Mouse (Mus musculus) right cerebral cortex, adult 18-20 months (tissue): ENCODE measurements around the gene Ftsj1.

ENCODE experiments used
- DNase-seq: peaks from one replicate; pipeline ENCODE4 v3.0.0; 2022; ENCODE audit warnings: mixed read lengths

The Ftsj1 gene

DNA sequence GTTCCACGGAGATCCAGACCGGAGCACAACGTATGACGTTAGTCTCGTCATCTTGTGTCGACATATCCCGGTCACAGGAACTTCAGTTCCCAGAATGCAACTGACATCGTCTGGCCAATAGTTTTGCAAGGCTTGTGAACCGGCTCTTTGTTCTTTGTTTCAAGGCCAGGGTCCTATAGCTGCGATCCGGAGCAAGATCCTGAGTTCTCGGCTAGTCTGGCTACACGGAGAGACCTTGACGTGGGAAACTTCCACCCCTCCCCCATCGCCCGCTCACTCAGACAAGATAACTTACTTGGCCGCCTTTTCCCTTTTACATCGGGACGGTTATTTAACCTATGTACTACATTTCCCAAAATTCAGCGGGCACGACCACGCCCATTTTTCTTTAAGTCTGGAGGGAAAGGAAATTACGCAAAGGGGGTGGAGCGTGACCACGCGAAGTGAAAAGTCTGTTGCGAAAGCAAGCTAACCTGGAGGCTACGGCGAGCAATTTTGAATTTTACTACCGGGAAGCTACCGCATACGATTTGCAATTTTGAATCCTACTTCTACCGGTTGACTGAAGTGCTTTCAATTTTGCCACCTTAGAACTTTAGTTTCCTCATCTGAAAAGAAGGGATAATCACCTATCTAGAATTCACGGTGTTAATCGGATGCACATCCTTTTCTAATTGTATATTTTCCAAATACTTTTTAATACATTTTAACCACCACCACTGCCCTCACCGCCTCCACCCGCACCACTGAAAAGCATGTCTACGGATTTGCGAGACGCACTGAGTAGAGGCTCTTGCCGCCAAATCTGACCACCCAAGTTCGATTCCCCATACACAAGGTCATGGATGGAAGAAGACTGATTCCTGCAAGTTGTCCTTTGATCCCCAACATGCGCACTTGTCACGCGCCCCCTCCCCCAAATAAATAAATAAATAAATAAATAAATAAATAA, at the start of gene Ftsj1:
Gene Ftsj1, minus strand, starts transcription at position 73 of the 952 bp plus-strand sequence.
- DNase-seq = peak; percentile 85

DNA sequence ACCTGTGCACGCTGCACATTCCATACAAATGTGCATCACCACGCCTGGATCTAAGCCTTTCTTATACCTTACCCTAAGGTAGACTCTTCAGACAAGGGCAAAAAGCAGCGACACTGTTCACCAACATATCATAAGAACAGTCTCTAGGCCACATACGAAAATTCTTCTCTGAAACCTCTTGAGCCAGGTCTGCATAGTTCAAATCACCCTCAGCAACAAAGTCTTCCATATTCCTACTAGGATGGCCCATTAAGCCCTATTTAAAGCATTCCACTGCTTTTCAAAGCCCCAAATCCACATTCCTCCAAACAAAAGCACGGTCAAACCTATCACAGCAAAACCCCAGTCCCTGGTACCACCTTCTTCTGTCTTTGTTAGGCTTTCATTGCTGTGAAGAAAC, 36.4 kb upstream of the Ftsj1 start:
- DNase-seq = no peak

DNA sequence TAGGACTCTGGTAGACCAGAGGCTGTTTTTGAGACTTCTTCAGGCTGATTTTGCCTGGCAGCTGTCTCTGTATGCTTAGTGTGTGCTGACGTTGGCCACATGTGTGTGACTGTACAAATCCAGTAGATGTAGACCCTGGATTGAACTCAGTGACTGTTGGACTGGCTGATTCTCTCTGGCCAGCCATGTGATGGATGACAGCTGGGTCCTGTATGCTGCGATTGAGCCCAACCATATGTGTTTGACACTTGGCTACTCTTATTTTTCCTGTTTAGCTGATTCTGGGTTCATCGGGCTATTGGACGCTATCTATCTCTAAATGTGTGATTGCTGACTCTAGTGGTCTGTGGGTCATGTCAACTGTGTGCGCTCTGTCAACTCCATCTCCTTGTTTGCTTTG, 21.9 kb upstream of the Ftsj1 start:
- DNase-seq = no peak

DNA sequence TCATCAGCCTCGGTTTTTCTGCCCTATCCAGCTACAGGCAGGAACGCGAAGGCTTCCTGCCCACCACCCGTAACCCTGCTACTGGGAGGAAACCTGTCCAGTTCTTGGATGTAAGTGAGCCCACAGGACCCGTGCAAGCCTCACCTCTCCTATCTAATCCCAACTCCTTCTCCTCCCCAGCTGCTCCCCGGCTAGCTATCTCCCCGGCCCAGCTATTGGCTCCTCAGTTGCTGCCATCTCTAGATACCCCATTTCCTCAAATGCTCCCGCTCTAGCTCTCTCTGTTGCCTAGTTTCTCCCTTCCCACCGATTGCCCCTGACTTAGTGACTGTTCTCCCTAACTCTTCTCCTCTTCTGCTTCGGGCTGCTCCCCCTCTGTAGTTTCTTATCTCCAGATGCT, 19.8 kb upstream of the Ftsj1 start:
- no peak for DNase-seq

DNA sequence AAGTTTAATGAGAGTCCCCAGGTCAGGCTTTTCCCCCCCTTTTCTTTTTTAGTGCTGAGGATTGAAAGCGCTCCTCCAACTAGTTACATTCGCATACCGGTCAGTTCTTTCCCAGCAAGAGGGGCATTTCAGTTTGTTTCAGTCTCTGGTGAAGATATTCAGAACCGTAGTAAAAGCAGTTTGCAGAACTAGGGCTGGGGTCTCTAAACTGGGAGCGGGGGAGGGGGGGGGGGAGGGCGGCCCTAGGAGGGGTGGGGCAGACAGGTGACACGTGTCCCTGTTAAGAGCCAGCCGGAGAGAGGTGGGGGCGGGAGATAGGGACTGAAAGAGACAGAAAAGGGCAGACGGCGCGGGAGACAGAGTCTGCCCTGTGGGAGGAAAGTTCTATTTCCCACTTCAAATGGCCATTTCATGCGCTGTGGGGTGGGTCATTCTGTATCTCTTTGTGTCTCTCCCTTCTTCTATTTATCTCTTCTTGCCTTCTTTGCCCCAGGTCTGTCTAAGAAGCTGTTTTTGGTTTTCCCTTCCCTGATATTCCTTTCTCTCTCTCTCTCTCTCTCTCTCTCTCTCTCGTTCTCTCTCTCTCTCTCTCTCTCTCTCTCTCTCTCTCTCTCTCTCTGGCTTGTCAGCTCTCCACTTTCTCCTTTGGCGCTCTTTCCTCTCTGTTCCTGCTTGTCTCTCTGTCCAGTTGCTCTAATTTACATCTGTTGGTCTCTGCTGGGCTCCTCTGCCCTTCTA, 19.0 kb upstream of the Ftsj1 start, which contains the start of gene Slc38a5:
Gene Slc38a5, plus strand, starts transcription at position 51 of the 738 bp plus-strand sequence.
- DNase-seq = no peak

DNA sequence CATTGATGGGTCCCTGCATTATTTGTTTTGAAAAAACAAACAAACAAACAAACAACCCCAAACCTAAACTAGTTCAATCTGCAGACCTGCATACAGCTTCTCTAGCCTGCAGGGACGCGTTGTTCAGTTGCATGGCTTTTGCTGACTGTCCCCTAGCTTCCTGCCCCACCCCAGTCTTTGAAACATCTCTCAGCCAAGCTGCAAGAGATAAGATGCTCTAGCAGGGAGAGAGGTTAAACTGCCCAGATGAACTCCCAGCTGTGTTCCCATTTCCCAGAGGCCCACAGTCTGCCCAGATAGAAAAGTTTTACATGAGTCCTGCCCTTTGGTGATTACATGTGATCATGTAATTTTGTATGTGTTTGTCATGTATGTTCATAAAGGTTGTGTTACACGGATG, 12.0 kb upstream of the Ftsj1 start:
- DNase-seq = no peak

DNA sequence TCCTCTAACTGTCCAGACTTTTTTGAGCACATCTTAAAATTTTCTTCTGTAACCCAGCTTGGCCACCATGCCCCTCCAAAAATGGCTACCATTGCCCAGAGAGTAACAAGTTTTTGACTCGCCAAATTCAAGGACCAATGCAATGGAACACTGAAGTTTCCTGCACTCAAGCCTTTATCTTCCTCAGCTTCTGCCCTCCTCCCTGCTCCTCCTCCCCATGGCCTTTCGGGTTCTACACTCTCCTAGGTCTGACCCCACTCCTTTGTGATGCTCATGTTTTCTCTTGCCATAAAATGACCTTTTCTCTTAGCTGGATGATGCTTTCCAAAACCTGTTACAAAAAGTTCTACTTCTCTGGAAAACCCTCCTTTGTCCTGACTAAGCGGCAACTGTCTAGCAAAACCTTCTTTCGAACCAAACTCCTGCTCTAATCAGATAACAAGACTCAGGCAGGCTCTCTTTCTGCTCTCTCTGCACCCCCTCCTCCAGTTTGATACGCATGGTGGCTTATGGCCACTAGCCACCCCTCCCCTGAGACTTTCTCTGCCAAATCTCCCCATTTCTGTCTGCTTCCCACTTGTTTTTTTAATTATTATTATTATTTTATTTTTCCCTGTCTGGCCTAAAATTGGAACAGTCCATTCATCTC, 11.1 kb upstream of the Ftsj1 start:
- DNase-seq = no peak

DNA sequence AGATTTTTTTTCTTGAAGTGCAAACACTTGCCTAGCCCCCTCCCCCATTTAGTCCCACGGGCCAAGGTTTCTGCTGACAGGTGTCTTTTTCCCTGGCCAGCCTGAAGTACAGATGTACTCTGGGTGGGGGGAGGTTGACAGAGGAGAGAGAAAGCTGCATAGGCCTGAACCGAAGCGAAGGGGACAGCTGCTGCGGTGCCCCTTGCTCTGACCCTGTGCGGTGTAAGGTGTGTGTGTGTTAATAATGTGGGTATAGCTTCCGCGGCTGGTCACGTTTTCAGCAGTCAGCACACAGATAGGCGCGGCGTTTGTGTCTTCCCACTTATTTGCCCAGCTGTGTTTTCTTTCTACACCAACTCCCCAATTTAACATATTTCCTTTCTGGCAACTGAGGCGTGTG, 7.3 kb upstream of the Ftsj1 start:
- DNase-seq = no peak

DNA sequence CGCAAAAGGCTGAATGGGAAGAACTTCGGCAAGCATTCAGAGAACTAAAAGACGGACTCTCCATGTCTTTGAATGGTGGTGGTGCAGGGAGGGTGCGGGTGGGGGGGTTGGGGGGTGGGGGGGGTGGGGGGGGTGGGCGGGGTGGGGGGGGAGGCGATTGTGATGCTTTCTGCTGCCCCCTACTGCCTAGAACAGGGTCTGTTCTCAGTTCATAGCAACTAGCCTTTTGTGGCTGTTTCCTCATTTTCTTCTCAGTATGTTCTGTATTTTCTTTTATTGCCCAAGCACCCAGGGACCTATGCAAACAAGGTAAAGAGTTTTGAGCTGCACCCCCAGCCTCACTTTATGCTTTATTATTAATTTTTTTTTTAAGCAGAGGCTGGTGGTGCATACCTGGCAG, 3.6 kb upstream of the Ftsj1 start:
- no peak for DNase-seq

DNA sequence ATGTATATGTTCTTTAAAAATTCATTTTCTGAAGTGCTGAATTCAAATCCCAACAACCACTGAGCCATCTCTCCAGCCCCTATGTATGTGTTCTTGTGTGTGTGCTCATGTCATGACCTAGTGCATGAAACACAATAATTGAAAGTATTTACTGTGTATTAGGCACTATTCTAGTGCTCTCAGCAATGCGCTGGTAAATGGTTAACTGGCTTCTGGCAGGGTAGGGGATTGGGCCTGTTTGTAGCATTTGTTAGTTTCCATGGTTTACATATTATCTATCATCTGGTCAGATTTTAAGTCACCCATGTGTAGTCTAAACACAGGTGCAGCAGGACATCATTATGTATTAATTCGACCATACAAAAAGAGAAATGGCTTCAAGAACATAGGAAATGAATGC, 1.5 kb upstream of the Ftsj1 start:
- no peak for DNase-seq

DNA sequence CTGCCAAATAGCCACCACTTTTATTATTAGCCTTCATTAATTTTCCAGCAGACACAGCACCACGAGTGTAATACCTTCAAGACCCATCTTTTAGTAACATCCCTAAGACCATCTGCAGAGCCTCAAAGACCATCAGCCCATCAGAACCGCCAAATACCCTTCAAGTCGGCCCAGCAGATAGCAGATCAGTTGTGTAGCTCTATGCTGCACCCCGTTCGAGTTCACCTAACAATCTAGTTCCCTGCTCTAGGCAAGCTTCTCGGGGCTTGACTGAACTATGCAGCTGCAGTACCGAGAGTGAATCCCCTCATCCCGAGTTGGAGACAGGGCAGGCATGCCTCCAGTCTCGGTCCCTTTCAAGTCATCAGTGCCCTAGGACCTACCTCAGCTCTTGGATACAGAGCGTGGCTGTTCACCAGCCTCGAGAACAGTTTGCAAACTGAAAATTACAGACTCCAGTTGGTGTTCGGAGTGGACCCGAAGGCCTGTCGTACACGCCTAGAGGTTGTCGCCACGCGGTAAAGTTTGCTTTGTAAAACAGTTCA, 345 bp downstream of the Ftsj1 start:
- no peak for DNase-seq

DNA sequence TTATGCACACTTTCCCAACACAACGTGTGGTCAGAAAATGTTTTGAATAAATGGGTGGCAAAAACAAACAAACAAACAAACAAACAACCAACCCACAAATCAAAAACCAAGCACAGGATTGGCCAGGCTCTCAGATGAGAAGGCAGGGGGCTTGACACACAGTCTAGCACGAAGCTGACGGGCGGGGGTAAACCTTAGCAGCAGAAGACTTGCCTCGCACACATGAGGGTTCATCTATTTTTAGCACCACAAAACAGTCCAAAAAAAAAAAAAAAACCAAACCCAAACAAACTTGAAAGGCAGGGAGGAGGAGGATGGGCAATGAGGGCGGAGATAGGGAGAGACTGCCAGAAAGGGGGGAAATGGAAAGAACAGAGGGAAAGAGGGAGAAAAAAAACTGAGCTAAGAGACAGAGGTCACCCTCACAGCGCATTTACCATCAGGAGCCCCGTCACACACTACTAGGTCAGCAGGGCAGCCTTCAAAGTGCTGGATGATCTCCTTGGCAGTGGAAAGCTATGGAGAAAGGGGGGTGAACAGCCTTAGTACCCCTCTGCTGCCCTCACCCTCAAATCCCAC, 3.6 kb downstream of the Ftsj1 start:
- no peak for DNase-seq

DNA sequence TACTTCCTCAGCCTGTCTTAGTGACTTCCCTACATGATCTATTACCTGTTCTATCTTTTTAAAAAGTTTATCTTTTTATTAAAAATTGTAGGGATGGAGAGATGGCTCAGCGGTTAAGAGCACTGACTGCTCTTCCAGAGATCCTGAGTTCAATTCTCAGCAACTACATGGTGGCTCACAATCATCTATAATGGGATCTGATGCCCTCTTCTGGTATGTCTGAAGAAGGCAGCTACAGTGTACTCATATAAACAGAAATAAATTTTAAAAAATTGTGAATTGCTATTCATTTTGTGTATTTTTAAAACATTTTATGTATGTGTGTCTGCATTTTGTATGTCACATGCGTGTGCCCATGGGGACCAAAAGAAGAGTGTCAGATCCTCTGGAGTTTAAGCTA, 4.5 kb downstream of the Ftsj1 start:
- DNase-seq = no peak

DNA sequence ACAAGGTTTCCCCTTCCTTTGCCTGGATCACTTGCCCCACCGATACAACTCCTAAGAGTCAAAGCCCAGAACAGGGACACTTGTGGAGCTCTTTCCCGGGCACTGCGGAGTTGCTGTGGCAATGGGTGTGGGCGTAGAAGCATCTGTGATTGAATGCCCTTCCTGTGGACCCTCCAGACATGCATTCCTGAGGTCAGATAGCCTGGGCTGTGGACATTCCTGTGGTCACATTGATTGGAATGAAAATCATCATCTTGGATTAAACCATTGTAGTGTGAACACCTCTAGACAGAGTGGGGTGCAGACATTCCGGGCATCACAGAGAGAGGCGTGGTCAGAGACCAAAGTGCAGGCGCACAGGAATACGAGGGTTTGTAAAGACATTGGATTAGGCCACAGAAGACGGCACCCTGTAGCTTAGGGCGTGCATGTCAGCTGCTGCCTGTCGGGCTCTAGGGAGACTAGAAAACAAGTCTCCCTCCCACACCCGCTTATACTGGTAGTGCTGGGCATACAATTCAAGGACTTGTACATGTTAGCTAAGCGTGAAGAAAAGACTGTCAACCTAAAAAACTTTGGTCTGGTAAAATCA, 13.3 kb downstream of the Ftsj1 start:
- no peak for DNase-seq

DNA sequence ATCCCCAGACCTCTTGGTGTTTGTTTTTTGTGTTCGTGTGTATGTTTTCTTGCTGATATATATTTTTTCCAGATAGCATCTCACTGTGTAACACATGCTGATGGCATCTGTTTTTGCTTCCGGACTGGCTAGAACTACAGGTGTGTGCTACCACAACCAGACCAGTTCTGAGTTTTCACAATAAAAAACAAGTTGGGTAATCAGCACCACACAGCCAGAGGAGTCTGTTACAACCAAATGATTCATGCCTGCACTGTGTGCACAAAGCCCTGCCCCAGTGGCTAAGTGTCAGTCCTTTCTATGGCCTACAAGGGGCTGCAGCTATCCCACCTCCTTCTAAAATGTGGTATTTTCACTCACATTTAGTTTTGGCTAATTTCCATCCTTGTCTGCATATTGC, 15.5 kb downstream of the Ftsj1 start:
- DNase-seq = no peak

DNA sequence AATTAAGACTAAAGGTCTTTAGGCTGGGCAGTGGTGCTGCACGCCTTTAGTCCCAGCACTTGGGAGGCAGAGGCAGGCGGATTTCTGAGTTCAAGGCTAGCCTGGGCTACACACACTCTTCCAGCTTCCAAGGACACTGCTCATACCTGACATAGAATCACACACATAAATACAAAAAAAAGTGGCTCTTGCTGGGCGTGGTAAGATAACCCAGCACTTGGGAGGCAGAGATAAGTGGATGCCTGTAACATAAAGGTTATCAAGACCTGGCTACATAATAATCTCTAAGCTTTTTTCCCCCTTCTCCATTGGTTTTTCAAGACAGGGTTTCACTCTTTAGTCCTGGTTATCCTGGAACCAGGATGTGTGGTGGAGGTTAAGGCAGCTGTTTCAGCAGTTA, 18.6 kb downstream of the Ftsj1 start:
- no peak for DNase-seq

DNA sequence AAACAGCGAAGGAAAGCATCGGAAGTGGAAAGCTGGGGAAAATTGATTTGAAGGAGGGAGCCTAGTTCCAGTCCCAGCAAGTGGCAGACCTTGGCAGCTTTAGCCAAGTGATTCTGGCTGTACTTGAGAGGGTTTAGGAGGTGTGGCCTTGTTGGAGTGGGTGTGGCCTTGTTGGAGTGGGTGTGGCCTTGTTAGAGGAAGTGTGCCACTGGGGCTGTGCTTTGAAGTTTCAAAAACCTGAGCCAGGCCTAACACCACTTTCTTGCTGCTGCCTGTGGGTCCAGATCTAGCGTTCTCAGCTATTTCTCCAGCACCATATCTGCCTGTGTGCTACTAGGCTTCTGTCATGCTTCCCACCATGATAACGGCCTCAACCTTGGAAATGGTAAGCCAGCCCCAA, 21.9 kb downstream of the Ftsj1 start:
- no peak for DNase-seq

DNA sequence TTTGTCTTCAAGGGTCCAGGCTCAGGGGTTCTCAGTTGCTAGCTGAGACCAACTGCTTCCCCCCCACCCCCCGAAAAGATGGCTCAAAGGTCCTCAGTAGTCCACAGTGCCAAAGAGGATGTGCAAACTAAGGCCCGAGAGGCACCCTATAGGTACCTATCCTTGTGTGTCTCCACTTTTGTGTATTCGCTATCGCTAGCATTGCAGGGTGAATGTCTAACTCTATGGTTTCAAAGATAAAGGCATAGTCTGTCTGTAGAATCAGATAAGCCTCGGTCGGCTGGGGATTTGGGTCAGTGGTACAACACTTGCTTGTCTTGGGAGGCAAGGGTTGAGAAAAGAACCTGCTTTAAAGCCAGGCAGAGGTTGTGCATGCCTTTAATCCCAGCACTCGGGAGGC, 28.7 kb downstream of the Ftsj1 start:
- no peak for DNase-seq

DNA sequence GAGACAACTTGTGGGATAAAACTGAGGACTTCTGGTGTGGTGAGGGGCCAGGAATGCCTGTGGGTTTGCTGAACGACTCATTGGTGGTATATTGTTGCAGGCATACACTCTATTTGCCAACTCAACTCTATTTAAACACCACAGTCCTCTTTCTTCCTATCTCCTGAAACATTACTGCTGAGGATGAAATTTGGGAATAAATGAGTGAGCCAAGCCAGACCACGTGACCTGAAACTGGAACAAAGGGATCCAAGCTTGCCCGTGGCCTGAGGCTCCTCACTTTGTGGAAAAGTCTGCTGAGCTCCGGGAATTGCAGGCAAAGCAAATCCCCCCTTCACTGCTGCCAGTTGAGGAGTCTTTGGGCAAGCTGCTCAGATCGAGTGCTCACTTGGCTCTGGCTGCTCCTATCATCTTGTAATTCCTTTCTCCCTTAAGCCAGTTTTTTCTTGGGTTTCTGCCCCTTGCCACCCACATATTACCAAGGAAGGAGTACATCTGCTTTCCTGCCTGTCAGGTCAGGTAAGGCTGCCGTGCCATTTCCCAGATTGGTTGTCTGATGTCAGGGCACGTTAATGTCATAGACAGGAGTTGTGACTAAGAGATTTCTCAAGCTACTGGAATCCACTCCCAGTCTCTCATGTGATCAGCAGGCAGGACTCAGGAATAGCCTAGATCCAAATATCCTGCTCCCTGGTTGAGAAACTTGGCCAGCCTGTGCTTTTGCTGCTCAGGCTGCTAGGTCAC, 29.4 kb downstream of the Ftsj1 start:
- peak; percentile 19 for DNase-seq

DNA sequence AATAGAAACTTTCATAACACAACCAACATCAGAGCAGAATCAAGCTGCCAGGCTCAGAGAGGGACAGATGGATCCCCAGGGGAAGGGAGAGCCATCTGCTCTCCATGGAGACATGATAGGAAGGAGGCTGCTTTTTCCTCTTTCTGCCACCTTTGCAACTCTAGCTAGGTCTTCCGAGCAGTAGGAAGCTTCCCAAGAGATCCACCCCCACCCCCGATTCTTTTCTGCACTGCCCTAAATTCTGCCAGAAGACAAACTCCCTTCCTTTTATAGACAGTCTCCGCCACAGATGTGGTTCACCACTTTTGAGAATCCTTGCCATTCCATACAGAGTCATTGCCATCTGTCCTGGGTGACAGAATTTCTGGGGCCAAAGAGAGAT, 29.9 kb downstream of the Ftsj1 start:
- DNase-seq = peak; percentile 67

DNA sequence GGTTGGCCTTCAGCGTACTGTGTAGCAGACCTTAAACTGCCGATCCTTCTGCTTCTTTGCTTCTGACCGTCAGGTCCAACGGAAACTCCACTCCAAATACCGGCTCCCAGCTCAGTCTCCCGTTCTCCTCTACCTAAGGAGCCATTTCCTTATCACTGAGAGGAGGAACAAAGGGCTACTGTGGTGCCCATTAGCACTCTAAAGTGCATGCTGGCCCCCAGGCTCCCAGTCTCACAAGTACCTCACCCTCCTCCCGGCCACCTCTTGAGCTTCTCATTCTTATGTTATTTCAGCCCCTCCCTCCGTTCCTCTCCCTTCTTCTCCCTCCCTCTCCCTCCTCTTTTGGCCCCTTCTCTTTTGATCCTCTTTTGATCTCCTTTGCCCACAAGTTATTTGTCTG, 32.6 kb downstream of the Ftsj1 start:
- DNase-seq = no peak

DNA sequence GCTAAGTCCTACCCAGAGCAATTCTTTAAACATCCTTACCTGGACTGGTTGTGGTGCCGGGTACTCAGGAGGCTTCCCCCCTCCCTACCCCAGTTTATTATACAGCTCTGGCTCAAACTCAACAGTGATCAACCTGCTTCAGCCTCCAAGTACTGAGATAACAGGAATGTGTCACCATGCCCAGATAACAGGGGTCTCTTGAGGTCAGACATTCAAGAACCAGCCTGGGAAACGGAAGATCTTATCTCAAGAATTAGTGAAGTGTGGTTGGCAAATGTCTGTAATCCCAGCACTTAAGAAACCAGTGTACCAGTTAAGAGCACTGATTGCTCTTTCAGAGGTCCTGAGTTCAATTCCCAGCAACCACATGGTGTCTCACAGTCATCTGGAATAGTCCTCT, 34.1 kb downstream of the Ftsj1 start:
- DNase-seq = no peak
